Mouse (Mus musculus) spleen, adult 2 months (tissue): Measurements from ENCODE around the gene Adig.

Experiments
- CTCF ChIP-seq: fragments of 200-500 bp; IDR thresholded peaks from 2 replicates; pipeline ENCODE4 v1.5.1; 2011; ENCODE audit warnings: mild to moderate bottlenecking, inconsistent platforms; ENCODE audit not compliant: insufficient read depth, insufficient read length, insufficient replicate concordance; ENCODE audit errors: extremely low read depth
- POLR2A ChIP-seq: fragments of 200-500 bp; IDR thresholded peaks from 2 replicates; pipeline ENCODE4 v1.6.1; 2011; ENCODE audit warnings: low read depth, low read length, inconsistent platforms

DNA sequence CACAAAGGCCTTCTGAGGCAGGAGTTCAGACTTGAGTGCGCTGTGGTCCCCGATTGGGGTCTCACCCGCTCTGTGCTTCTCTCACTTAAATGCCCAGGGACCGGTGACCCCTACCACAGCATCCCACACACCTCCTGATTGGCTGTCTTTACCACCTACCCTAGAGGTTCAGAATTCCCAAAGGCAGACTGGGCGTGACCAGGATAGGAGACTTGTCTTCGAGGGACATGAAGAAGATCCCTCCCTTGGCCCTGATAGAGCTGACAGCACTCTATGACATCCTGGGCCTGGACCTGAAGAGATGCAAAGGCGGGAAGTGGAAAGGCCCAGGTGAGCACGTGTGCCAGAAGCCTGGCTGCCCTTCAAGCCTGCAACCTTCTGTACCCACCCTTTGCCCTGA is 32.1 kb downstream of the Adig start:
- TF ChIP-seq CTCF, result no peak
- no peak for TF ChIP-seq POLR2A
